Mouse (Mus musculus): ENCODE data around the gene Ube2b. TPM values are rescaled to one million over a fixed set of nuclear protein-coding genes. Genes with fewer than 3 reads are reported as not detected.

The Ube2b gene
- polyA plus RNA-seq, 1 experiment from 2014 or later = 223 TPM

- Histone ChIP-seq H3K4me3 (peak within 1 kb of the TSS; percentile 86), H3K4me1 (peaks cover 32% of the 10 kb centered on the region), H3K27ac (replicated peaks) (peak within 1 kb of the TSS; percentile 95), H3K27me3 (replicated peaks; ENCODE audit: low read depth, poor library complexity, severe bottlenecking) (no peaks in the 10 kb centered on the region), H3K36me3 (replicated peaks) (no peaks in the 10 kb centered on the region), H3K9me3 (no peaks in the 10 kb centered on the region)
- WGBS = under 1% methylated on average over 51 of the region's 51 CpGs
- DNase-seq (ENCODE audit: low spot score) = peak; percentile 96
Observed at GRCm38 (mm10) chr11:52003772-52004528, 3.4 kb upstream of the Ube2b start, which contains the start of gene Cdkl3. TSS of gene Cdkl3 (plus strand) at chr11:52004221.

- no peaks in the 10 kb centered on the region for H3K36me3 ChIP-seq (replicated peaks)
- no peaks in the 10 kb centered on the region for H3K27me3 ChIP-seq (replicated peaks; ENCODE audit: low read depth, poor library complexity, severe bottlenecking)
- H3K9me3 ChIP-seq = no peaks in the 10 kb centered on the region
- H3K4me1 ChIP-seq = peaks cover 37% of the 10 kb centered on the region
- peak overlapping the region; percentile 86 for H3K4me3 ChIP-seq
- 20% methylated on average over 4 of the region's 4 CpGs for WGBS
- H3K27ac ChIP-seq (replicated peaks) = peak overlapping the region; percentile 95
- DNase-seq (ENCODE audit: low spot score) = no peak
Observed at GRCm38 (mm10) chr11:52003505-52003771, 2.9 kb upstream of the Ube2b start.

- no peaks in the 10 kb centered on the region for H3K36me3 ChIP-seq (replicated peaks)
- H3K4me3 ChIP-seq = peak overlapping the region; percentile 86
- H3K9me3 ChIP-seq = no peaks in the 10 kb centered on the region
- H3K4me1 ChIP-seq = peaks cover 39% of the 10 kb centered on the region
- 78% methylated on average over 13 of the region's 13 CpGs for WGBS
- no peak for DNase-seq (ENCODE audit: low spot score)
- H3K27me3 ChIP-seq (replicated peaks; ENCODE audit: low read depth, poor library complexity, severe bottlenecking) = no peaks in the 10 kb centered on the region
- H3K27ac ChIP-seq (replicated peaks) = peak overlapping the region; percentile 95
Observed at GRCm38 (mm10) chr11:52002842-52003504, 2.4 kb upstream of the Ube2b start.

- peaks cover 45% of the 10 kb centered on the region for H3K4me1 ChIP-seq
- WGBS = 94% methylated on average over 8 of the region's 8 CpGs
- H3K27ac ChIP-seq (replicated peaks) = 0 out of 2 replicates have a peak overlapping the region, but pooled peaks have one; percentile 99
Observed at GRCm38 (mm10) chr11:52001861-52002260, 1.3 kb upstream of the Ube2b start.

DNA sequence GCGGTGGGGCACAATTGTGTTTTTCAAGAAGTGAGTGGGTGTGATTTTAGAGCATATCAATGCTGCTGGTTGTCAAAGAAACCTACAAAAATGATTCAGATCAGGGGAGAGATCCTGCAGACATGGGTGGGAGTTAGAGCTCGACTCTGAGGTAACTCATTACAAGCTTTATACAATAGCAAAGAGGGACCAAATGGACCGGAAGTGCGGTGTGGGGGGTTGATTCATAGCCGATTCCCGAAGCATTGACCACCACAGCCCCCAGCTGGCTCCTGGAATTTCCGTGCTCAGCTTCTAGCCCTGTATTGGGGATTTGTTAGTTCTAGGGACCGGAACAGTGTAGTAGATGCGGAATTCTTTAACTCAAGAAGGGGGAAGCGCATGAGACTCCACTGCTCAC is 779 bp upstream of the Ube2b start:
- no peaks in the 10 kb centered on the region for H3K27me3 ChIP-seq (replicated peaks; ENCODE audit: low read depth, poor library complexity, severe bottlenecking)
- no peak for DNase-seq (ENCODE audit: low spot score)
- peaks cover 45% of the 10 kb centered on the region for H3K4me1 ChIP-seq
- peak overlapping the region; percentile 97 for H3K4me3 ChIP-seq
- H3K36me3 ChIP-seq (replicated peaks) = peaks cover 15% of the 10 kb centered on the region
- H3K27ac ChIP-seq (replicated peaks) = peak overlapping the region; percentile 99
- WGBS = 76% methylated on average over 10 of the region's 10 CpGs
- no peaks in the 10 kb centered on the region for H3K9me3 ChIP-seq

More at GRCm38 (mm10) chr11:52001861-52002260, 1.3 kb upstream of the Ube2b start:
- Histone ChIP-seq H3K36me3 (replicated peaks) (peaks cover 10% of the 10 kb centered on the region), H3K9me3 (no peaks in the 10 kb centered on the region), H3K4me3 (peak overlapping the region; percentile 97; the same call in 1 of the 2 replicates), H3K27me3 (replicated peaks; ENCODE audit: low read depth, poor library complexity, severe bottlenecking) (no peaks in the 10 kb centered on the region)
- no peak for DNase-seq (ENCODE audit: low spot score)

- peaks cover 31% of the 10 kb centered on the region for H3K36me3 ChIP-seq (replicated peaks)
- H3K27ac ChIP-seq (replicated peaks) = peak overlapping the region; percentile 99
- peak; percentile 84 for DNase-seq (ENCODE audit: low spot score)
- peak overlapping the region; percentile 97 for H3K4me3 ChIP-seq
- no peaks in the 10 kb centered on the region for H3K27me3 ChIP-seq (replicated peaks; ENCODE audit: low read depth, poor library complexity, severe bottlenecking)
- H3K4me1 ChIP-seq = peaks cover 30% of the 10 kb centered on the region
- no peaks in the 10 kb centered on the region for H3K9me3 ChIP-seq
- WGBS = under 1% methylated on average over 29 of the region's 29 CpGs
Observed at GRCm38 (mm10) chr11:51999611-52000289, 812 bp downstream of the Ube2b start.

GRCm38 (mm10) chr11:51971644-51972043 is 28.9 kb downstream of the Ube2b start:
- no peak for DNase-seq (ENCODE audit: low spot score)
- Histone ChIP-seq H3K4me3 (no peak overlapping the region), H3K4me1 (peaks cover 19% of the 10 kb centered on the region), H3K36me3 (replicated peaks) (peaks cover 75% of the 10 kb centered on the region), H3K9me3 (no peaks in the 10 kb centered on the region), H3K27me3 (replicated peaks; ENCODE audit: low read depth, poor library complexity, severe bottlenecking) (no peaks in the 10 kb centered on the region), H3K27ac (replicated peaks) (no peak overlapping the region)
- 96% methylated on average over 6 of the region's 6 CpGs for WGBS

GRCm38 (mm10) chr11:51969511-51969910 is 31.1 kb downstream of the Ube2b start:
- Histone ChIP-seq H3K36me3 (replicated peaks) (peaks cover 56% of the 10 kb centered on the region), H3K27ac (replicated peaks) (no peak overlapping the region)
- WGBS = 84% methylated on average over 2 of the region's 2 CpGs

GRCm38 (mm10) chr11:51968896-51969295 is 31.7 kb downstream of the Ube2b start:
- no peak overlapping the region; the same call in 1 of the 2 replicates for H3K4me3 ChIP-seq
- peaks cover 19% of the 10 kb centered on the region for H3K4me1 ChIP-seq
- no peaks in the 10 kb centered on the region for H3K27me3 ChIP-seq (replicated peaks; ENCODE audit: low read depth, poor library complexity, severe bottlenecking)
- peaks cover 50% of the 10 kb centered on the region for H3K36me3 ChIP-seq (replicated peaks)
- 94% methylated on average over 9 of the region's 9 CpGs for WGBS
- no peak for DNase-seq (ENCODE audit: low spot score)
- no peaks in the 10 kb centered on the region for H3K9me3 ChIP-seq
- H3K27ac ChIP-seq (replicated peaks) = no peak overlapping the region

More at GRCm38 (mm10) chr11:51969511-51969910, 31.1 kb downstream of the Ube2b start:
- H3K9me3 ChIP-seq = no peaks in the 10 kb centered on the region
- no peaks in the 10 kb centered on the region for H3K27me3 ChIP-seq (replicated peaks; ENCODE audit: low read depth, poor library complexity, severe bottlenecking)
- H3K4me3 ChIP-seq = no peak overlapping the region
- H3K4me1 ChIP-seq = peaks cover 19% of the 10 kb centered on the region
- no peak for DNase-seq (ENCODE audit: low spot score)

DNA sequence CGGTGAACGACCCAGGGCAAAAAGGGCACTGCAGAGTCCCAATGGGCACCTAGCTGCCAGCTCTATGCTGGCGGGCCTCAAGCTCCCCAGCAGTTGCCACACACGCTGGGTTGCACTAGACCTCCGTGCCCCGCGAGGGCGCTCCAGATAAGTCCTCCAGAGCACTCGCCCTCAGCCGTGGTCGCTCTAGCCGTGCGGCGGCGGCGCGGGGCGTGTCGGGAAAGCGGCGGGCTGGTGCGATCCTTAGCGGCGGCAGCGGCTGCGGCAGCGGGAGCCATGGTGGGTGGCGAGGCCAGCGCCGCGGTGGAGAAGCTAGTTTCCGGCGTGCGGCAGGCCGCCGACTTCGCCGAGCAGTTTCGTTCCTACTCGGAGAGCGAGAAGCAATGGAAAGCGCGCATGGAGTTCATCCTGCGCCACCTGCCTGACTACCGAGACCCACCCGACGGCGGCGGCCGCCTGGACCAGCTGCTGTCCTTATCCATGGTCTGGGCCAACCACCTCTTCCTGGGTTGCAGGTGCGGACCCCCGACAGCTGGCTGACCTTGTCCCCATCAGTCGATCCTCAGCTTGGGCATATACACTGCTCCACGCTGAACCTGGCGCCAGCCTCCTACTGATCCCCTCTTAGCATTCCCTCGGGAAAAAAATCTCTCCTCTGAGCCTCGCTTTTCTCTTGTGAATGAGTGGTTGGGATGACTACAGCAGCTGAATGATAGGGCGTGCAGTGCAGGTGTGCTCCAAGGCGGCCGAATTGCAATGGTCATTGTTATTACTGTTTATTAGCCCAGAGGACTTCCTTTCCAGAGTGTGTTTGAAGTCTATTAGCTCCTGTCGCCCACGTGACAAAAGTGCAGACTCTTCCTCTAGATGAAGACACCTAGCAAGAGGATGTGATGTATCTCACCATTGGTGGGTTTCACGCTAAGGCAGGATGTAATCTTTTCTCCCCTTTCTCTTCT is 32.8 kb downstream of the Ube2b start, which contains the start of gene Cdkn2aipnl:
Gene Cdkn2aipnl (plus strand): TSS at position 219 of the 959 bp plus-strand sequence.
- Histone ChIP-seq H3K4me1 (peaks cover 19% of the 10 kb centered on the region), H3K4me3 (peak within 1 kb of the TSS; percentile 74), H3K27ac (replicated peaks) (peak within 1 kb of the TSS; percentile 92), H3K27me3 (replicated peaks; ENCODE audit: low read depth, poor library complexity, severe bottlenecking) (no peaks in the 10 kb centered on the region), H3K36me3 (replicated peaks) (peaks cover 38% of the 10 kb centered on the region), H3K9me3 (no peaks in the 10 kb centered on the region)
- DNase-seq (ENCODE audit: low spot score) = peak; percentile 96
- 3% methylated on average over 63 of the region's 63 CpGs for WGBS

DNA sequence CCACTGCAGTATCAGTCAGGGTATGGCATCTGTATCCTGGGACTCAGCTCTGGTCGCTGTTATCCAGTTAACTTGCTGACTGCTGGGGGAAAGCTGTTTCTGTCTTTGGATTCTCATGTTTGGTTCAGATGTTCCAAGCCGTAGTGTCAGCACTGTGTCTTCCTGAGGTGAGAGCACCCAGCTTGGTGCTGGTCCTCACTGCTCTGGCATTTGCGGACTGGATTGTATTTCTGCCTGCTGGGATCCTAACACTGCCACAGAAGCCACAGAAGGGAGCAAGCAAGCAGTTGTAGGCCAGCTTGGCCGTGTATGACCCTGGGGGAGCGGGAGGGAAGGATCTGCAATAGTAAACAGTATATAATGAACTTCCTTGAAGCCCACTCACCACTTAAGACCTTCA is 33.9 kb downstream of the Ube2b start:
- H3K27ac ChIP-seq (replicated peaks) = no peak overlapping the region
- no peaks in the 10 kb centered on the region for H3K9me3 ChIP-seq
- DNase-seq (ENCODE audit: low spot score) = no peak
- 82% methylated on average over 5 of the region's 5 CpGs for WGBS
- H3K4me3 ChIP-seq = no peak overlapping the region
- H3K36me3 ChIP-seq (replicated peaks) = peaks cover 28% of the 10 kb centered on the region
- H3K27me3 ChIP-seq (replicated peaks; ENCODE audit: low read depth, poor library complexity, severe bottlenecking) = no peaks in the 10 kb centered on the region
- H3K4me1 ChIP-seq = peaks cover 19% of the 10 kb centered on the region

Measured in embryonic facial prominence, embryonic 10.5 days (tissue).